Mouse (Mus musculus) hindbrain, embryonic 14.5 days (tissue): ENCODE measurements around the gene Ankrd65. TPM values are rescaled to one million over a fixed set of nuclear protein-coding genes. Genes with fewer than 3 reads are reported as not detected.

Experiments
- microRNA-seq: library from miRNA; unstranded; fragments of <30 nt; microRNA quantifications from one replicate; pipeline ENCODE4, GENCODE M21; 2016
- polyA plus RNA-seq: library from polyadenylated mRNA; unstranded; fragments of >200 nt; fragmentation: Nextera tagmentation; extraction: Ambion mirVana; gene quantifications from 2 replicates; pipeline ENCODE4 v1.2.1, GENCODE M21; 2014

The Ankrd65 gene
- polyA plus RNA-seq, 1 experiment from 2014 or later = not detected

Small RNA genes within 50 kb of the gene (microRNA-seq; reads per million reads assigned to microRNA genes)
- not detected for gene Gm27743

Other genes starting within 250 kb of the Ankrd65 start
- gene Nadk, start 228.1 kb upstream of the Ankrd65 start, polyA plus RNA-seq = 82.9 and 92.1 TPM in 2 replicates
- 19.9 and 23.6 TPM in 2 replicates for gene Slc35e2, start 189.0 kb upstream of the Ankrd65 start, polyA plus RNA-seq
- gene Cdk11b, start 165.6 kb upstream of the Ankrd65 start, polyA plus RNA-seq = 43.2 and 47.7 TPM in 2 replicates
- not detected in 2 replicates for gene Gm10563, start 145.0 kb upstream of the Ankrd65 start, polyA plus RNA-seq
- gene Mmp23, start 137.1 kb upstream of the Ankrd65 start, polyA plus RNA-seq = 2.7 and 2.9 TPM in 2 replicates
- gene Mib2, start 121.2 kb upstream of the Ankrd65 start, polyA plus RNA-seq = 44.9 and 46.1 TPM in 2 replicates
- gene Fndc10, start 96.1 kb upstream of the Ankrd65 start, polyA plus RNA-seq = 9.0 and 10.3 TPM in 2 replicates
- 164 and 169 TPM in 2 replicates for gene Ssu72, start 85.6 kb upstream of the Ankrd65 start, polyA plus RNA-seq
- 8.8 and 9.3 TPM in 2 replicates for gene Tmem240, start 55.6 kb upstream of the Ankrd65 start, polyA plus RNA-seq
- gene Atad3a, start 29.3 kb upstream of the Ankrd65 start, polyA plus RNA-seq = 73.0 and 82.2 TPM in 2 replicates
- gene Vwa1, start 15.7 kb upstream of the Ankrd65 start, polyA plus RNA-seq = 24.7 and 27.6 TPM in 2 replicates
- gene Tmem88b, start 4.6 kb upstream of the Ankrd65 start, polyA plus RNA-seq = 0.84 and 0.93 TPM in 2 replicates
- 265 and 267 TPM in 2 replicates for gene Mrpl20, start 12.4 kb downstream of the Ankrd65 start, polyA plus RNA-seq
- 131 and 133 TPM in 2 replicates for gene Ccnl2, start 22.1 kb downstream of the Ankrd65 start, polyA plus RNA-seq
- 114 and 126 TPM in 2 replicates for gene Aurkaip1, start 40.8 kb downstream of the Ankrd65 start, polyA plus RNA-seq
- 24.5 and 25.8 TPM in 2 replicates for gene Mxra8, start 49.2 kb downstream of the Ankrd65 start, polyA plus RNA-seq
- gene Dvl1, start 57.0 kb downstream of the Ankrd65 start, polyA plus RNA-seq = 13.6 and 15.6 TPM in 2 replicates
- 0.40 and 0.41 TPM in 2 replicates for gene Tas1r3, start 72.9 kb downstream of the Ankrd65 start, polyA plus RNA-seq
- 33.5 TPM in 2 replicates for gene Cptp, start 79.0 kb downstream of the Ankrd65 start, polyA plus RNA-seq
- gene Ints11, start 79.1 kb downstream of the Ankrd65 start, polyA plus RNA-seq = 69.6 and 71.4 TPM in 2 replicates
- 51.8 and 53.8 TPM in 2 replicates for gene Pusl1, start 101.3 kb downstream of the Ankrd65 start, polyA plus RNA-seq
- gene Acap3, start 101.4 kb downstream of the Ankrd65 start, polyA plus RNA-seq = 71.8 and 73.5 TPM in 2 replicates
- gene Ube2j2, start 153.4 kb downstream of the Ankrd65 start, polyA plus RNA-seq = 120 and 125 TPM in 2 replicates
- 11.2 and 13.5 TPM in 2 replicates for gene C1qtnf12, start 171.9 kb downstream of the Ankrd65 start, polyA plus RNA-seq
- gene B3galt6, start 202.2 kb downstream of the Ankrd65 start, polyA plus RNA-seq = 38.4 and 38.8 TPM in 2 replicates
- 112 and 114 TPM in 2 replicates for gene Sdf4, start 202.4 kb downstream of the Ankrd65 start, polyA plus RNA-seq
- gene Tnfrsf4, start 223.4 kb downstream of the Ankrd65 start, polyA plus RNA-seq = 0.79 TPM in 1 of 2 replicates, not detected in the other
- gene Tnfrsf18, start 235.7 kb downstream of the Ankrd65 start, polyA plus RNA-seq = 1.9 and 2.3 TPM in 2 replicates